Mouse (Mus musculus) retina, embryonic 14.5 days (tissue): Measurements from ENCODE around the gene Galnt2.

Source experiments
- DNase-seq: peaks from one replicate; pipeline ENCODE4 v3.0.0-alpha.2; 2015; ENCODE audit warnings: low spot score

Gene Galnt2

DNA sequence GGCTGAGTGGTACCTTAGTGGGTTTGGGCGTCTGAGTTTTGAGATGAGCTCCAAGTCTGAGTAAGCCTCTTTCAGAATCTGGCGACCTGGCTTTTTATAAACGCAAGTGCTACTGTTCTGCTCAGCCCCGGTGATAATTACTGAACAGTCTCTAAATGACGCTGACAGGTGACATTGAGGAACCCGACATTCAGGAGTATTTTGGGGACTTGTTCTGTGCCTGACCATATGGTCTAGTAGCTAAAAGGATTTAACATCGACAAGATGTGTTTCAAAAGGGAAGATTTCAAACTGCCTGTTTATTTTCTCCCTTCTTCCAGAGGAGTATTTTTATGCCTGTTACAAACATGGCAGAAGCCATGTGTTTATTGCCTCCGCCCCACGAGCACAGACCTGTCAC lies 61.8 kb downstream of the Galnt2 start:
- no peak for DNase-seq

DNA sequence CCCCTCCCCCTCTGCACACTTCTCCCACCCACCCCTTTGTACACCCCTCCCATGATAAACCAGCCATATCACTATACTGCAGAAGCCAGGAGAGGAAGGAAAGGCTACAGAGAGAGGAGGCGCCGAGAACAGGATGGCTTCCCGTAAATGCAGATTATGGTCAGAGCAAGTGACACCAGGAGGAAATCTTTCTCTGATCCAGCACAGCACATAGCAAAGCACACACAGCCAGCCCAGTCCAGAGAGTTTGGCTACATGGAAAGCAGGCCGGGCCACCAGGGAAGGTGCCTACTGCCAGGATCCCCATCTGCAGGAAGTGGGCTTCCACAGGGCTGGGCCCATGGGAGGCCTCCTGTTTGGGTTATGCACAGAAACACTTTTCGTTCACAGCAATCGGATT lies 63.2 kb downstream of the Galnt2 start:
- DNase-seq = no peak

DNA sequence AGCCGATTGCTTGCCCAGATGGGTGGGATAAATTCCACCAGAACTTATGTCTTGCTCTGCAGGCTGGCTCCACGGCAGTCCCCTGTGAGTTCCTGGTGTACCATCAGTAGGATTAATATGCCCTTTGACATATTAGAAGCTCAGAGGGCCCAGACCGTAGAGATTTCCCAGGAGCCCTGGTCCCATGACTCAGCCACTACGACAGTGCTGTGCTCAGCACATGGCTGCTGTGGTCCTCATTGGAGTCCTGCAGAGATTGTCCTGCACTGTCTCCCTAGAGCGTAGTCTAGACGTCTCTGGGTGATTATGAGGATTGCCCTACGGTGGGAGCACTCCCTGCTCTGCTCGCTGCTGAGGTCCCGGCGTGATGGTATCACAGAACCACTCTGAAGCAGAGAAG lies 63.7 kb downstream of the Galnt2 start:
- no peak for DNase-seq

DNA sequence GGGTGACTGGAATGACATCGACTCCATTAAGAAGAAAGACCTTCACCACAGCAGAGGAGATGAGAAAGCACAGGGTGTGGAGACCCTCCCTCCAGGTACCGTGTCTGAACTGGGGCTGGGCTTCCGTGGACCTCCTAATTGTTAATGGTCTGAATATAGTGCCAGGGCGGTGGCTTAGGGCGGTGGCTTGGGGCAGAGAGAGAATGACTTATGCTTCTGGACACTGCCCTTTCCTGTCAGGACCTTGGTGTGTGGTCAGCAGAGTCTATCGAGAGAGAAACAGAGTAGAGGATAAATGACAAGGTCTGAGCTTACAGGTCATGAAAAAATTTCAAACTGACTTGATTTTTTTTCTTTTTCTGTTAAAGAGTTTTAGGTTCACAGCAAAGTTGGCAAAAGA lies 64.2 kb downstream of the Galnt2 start:
- no peak for DNase-seq

DNA sequence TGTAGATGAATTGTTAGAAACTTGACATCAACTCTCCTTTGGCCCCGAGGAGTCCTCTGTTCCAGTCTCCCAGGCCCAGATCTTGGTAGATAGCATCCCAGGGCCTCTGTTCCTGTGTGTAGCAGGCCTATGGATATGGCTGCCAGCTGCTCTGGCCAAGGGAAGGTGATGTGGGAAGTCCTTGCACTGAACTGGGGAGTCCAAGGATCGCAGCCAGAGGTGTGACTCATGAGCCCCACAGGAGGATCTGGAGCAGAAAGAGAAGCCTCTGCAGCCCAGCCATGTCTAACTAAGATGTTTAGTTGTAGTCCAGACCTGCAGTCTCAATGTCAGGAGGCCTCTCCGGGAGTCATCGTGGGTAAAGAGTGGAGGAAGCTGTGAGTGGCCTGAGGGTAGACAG lies 70.3 kb downstream of the Galnt2 start:
- DNase-seq = no peak

DNA sequence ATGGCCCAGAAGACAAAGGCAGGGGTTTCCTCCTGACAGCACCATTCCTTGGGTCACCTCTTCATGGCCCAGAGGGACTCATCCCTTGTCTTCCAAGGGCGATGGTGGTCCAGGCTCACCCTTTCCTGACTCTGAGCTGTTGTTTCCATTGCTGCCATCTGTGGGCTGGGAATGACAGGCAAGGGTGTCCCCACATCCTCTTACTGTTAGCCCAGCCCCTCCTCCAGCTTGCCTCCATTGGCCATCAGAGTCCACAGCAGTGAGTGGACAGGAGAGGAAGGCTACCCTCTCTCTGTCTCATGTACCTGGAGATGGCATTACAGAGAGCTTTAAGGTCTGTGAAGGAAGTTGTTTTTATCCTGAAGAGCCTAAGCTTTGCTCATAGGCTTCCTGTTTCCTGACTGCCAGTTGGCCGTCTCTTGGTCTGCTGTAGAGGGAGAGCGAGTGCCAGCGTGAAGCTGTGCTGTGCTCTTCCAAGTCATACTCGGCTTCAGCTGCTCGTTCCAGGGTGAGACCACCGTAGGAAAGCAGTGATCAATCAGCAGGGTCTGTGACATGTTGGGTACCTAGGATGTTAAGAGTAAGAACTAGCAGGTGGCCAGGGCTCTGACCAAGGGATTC lies 70.9 kb downstream of the Galnt2 start:
- no peak for DNase-seq

DNA sequence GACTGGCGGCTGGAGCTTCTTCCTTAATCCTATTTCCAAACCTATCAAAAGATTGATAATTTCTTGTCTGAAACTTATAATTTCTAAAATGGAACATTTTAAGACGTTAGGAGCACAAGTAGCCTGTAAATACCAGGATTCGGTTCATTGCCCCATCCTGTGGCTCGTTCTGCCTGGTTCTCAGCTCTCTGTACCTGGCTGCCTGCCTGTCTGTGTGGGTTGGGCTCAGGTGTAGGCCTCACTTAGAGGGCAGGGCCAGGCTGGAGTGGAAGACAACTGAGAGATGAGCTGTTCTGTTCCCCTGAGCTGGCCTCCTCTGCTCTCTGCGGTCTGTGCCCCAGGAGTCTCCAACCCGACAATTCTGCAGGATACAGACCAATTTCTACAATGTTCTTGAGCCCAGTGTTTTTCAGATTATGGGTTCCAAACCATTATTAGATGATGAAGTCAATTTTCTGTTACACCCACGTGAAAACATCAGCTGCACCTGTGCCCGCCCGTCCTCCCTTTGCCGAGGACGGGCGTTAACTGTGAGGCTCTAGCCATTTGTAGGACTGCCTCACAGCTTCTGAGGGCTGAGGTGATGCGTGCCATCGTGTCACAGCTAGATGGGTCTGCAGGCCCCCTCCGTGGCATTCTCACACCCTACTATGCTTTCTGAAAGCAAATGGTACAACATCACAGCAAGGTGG lies 72.2 kb downstream of the Galnt2 start:
- DNase-seq = no peak

DNA sequence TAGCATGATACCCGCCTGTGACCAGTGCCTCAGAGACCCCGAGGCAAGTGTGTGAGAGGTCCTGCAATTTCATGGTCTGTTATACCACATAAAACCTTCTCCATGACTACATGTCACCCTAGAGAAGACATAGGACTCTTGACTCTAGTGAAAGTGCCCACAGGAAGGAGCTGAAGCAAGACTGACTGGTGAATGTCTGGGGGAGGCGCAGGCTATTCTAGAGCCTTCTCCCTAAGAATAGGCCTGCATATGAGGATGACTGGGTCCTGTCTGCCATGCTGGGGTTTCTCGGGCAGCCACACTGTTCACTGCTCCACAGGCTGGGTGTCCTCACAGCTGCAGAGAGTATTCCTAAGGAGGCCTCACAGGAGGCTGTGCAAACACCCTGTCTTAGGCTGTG lies 73.0 kb downstream of the Galnt2 start:
- DNase-seq = no peak

DNA sequence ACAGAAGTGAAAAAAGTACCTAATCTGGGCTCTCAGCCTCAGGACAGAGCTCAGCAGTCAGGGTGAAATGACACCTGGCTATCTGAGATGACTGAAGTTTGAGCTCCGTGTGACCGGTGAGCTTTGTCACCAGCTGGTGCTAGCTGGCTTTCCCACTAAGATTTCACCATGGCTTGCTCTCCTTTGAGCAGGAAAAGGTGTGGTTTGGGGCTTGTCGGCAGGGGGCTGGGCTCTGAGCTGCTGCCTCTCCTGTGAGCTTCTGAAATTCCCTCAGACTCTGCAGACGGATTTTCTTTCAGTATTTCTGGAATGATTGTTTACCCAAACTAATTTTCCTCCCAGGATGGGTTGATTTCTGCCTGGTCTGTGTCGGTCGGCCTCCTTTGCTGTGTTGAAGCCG lies 75.4 kb downstream of the Galnt2 start:
- DNase-seq = no peak

DNA sequence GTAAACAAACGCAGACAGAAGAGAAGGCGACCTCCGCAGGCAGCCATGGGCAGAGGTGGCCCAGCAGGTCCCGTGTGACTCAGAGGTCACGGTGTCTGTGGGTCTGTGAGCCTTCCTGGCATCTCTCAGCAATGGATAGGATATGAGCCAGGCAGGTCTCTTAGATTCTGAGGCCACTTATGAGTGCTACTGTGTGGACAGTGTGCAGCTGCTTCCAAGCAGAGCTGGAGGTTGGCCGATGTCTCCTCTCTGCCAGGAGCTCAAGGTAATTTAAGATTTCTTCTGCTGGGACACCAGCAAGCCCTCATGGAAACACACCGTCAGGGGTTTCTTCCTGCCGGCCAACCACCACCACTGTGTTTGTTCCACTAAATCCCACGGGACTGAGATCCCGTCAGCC lies 76.5 kb downstream of the Galnt2 start:
- no peak for DNase-seq

DNA sequence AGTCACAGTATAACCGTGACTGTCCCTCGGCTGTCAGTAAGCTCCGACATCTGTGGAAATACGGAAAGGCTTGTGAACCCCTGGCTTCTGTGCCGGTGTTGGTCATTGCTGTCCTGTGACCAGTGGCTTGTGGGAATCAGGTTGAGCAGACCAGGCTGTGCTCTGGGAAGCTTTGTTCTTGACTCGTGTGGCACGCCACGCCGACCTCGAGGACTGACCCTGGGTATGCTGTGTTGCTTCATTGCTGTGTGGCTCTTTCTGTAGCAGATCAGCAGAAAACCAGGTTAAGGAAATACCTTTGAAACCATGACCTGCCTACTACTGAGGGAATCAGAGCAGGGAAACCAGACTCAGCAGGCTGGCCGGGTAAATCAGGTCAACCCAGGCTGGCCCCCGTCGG lies 79.3 kb downstream of the Galnt2 start:
- DNase-seq = no peak

DNA sequence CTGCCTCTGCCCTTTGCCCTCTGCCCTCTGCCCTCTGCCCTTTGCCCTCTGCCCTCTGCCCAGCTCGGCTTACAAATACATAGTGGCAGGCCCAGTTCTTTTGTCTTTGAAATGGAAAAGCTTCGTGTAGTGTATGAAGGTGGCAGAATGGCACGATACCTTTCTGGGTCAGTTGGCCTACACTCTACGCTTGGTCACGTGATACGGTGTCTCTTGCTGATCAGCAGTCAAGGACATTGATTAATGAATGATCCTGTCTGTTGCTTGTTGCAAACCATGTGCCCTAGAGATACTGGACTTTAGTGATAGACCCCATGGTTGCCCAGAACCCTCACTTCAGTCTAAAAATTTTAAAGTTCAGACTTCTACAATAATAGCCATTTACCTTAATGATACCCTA lies 79.9 kb downstream of the Galnt2 start:
- DNase-seq = no peak

DNA sequence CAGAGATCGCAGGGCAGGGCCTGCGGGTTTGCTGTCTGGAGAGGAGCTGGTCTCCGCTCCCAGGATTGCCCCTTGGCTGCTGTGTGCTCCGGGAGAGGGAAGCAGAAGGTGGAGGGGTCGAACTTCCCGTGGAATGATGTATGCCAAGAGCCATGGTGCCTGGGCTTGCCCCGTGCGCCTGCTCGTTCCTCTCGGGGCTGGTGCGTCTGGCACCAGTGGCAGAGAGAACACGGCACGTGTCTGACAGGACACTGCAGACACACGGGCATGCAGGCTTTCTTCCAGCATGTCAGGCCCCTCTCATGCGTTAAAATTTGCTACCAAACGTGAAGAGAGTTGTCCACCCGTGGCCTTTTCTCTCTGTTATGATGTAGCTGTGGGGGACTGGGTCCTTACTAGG lies 80.5 kb downstream of the Galnt2 start:
- DNase-seq = no peak

DNA sequence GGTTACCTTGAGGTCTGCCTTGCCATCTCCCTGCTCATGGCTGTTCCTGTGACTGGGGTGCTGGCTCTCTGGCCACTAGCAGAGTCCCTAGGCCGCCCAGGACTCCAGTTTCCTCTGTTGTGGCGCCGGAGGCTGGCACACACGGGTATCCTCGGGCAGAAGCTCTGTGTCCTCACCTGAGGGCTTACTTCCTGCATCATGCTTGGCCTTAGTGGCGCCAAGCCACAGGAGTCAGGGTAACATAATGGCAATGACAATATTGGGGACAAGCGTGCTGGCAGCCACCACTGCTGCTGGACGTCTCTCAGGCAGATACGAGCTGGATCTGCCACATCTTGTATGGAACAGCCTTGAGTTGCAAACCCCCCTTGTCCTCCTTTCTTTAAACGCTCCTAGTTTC lies 81.0 kb downstream of the Galnt2 start:
- DNase-seq = no peak

DNA sequence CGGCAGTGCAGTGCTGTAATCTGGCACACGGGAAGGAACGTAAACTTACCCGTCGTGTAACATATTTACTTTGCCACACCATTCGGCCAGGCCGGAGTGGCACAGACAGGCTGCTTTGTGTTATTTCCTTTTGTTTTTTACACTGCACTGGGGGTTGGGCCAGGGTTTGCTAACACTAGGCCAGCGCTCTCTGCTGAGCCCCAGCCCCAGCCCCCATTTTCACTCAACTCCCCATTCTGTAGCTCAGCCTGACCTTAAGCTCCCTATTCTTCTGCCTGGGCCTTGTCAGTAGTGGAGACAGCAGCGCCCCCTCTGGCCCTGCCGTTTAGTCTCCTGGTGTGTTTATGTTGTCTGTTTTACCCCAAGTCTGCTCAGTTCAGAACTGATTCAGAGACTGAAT lies 83.6 kb downstream of the Galnt2 start:
- peak; percentile 55 for DNase-seq

DNA sequence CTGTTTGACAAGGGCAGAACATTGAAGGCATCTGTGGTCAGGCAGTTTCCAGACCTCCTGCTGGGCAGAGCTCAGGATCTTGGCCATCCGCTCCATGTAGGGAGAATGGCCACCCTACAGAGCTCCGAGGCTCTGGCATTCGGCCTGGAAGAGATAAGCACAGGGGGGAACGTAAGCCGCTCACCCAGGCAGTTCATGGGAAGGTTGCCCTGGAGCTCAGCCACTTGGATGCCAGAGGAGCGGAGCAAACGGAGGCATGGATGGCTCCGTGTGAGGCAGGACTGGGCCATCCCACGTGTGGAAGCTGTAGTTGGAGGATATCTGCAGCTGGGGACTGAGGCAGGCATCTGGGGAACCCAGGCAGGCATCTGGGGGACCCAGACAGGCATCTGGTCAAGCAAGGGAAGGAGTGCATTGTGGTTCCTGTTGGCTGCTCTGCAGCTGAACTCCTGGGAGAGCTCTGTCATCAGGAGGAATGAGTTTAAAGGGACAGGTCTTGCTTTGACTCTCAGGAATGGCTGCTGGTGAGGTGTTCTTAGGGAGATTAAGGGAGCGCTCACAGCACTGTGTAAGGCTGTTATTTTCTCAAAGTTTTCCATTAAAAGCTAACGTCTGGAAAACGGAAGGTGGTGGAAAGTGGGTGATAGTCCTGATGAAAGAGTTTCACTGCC lies 85.4 kb downstream of the Galnt2 start:
- no peak for DNase-seq

DNA sequence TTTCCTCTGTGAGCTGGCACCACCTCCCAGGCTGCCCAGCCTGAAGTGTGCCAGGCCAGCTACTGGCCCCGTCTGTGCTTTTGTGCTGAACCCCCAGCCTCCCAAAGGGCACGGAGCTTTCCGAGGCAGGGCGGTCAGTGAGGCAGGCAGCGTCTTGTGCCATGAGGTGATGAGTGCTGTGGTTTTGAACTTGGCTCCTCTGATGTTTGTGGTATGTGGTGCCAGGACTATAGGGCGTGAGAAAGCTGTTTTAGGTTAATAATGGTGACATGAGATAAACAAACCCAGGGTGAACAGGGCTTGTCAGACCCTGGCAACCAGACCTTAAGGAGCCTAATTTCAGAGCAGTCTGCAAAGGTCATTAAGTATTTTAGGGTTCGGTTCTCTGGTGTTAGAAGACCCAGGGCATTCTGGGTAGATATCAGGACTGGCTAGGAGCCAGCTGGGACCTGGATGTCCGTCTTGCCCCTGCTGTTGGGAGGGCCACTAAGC lies 86.0 kb downstream of the Galnt2 start:
- DNase-seq = no peak

DNA sequence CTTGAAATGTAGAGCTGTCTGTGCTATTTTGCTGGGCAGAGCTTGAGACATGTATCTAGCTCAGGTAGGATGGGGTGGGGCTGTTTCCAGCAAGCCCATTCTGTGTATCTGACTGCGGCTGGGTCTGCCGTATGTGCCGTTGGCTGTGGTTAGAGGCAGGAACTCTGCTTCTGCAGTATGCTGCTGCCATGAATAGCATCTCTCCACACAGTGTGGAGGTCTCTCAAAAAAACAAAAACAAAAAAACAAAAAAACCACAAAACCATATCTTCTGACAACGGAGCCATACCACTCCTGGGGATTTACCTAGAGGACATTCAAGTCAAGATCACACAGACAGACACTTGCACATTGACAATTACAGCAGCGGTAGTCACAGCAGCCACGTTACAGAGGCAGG lies 86.6 kb downstream of the Galnt2 start:
- DNase-seq = no peak

DNA sequence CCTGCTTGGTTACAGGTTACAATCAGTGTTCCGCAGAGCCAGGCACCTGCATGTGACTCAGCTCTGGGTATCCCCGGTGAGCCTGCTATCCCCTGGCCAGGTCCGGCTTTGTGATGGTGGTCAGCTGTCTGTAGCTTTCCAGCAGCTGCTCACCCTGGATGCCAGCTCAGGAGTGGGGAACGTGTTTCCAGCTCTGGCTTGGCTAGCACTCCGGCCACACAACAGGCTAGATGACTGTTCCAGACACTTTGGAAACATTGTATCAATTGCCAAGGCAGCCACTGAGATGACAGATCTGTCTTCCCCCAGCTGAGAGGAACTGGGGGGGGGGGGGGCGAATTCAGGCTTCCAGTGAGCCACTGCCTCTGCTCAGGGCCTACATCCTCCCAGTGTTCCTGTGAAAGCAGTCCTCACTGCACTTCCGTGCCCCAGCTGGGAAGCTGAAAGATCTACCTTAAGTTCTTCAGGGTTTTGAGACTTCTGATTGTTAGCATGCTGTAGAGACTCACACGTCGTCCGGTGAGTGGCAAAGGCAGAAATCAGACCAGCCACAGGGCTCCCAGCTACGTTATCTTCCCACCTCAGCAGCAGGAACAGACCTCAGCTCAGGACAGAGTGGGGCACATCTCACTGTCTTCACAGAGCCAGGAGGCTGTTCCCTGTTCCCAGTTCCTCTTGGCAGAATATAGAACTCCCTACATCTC lies 87.6 kb downstream of the Galnt2 start:
- DNase-seq = no peak

DNA sequence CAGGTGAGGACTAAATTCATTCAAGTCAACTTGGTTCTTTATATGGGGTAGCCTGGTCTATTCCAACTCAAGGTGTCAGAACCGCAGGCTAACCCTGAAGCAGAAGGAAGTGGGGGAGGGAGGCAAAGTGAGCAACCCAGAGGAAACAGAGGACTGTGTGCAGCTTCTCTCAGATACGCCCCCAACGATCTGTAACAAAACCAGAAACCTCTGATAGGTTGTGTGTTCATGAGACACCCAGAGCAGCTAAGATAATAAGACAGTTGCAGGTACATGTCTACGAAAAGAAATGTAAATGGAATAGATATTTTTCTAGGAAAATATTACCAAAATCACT lies 88.1 kb downstream of the Galnt2 start:
- no peak for DNase-seq

DNA sequence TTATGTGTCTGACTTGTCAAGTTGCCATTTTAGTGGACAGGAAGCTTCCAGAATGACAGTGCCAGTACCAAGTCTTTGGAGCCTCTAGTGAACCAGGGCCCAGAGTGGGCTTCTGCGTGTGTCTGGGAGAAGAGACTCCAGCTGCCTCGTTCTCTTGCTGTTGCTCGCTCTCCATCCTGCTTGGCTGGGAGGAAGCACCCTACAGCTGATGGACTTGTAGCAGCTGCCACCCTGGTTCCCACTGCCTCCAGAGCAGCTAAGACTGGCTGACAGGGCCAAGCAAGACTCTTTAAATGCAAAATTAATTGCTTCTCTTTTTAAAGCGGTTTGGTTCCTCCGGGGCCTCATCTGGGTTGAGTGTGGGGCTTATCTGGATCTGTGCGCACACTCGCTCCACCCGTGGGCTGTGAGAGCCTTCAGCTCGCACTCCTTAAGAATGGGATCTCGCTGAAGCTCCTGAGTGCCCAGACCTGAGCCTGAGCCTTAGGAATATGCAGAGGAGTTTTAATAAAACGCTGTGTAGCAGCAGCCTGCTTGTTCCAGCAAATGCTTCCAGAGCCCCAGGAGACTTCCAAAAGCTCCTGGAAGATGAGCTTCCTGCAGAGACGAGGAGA lies 90.1 kb downstream of the Galnt2 start:
- DNase-seq = peak; percentile 12

DNA sequence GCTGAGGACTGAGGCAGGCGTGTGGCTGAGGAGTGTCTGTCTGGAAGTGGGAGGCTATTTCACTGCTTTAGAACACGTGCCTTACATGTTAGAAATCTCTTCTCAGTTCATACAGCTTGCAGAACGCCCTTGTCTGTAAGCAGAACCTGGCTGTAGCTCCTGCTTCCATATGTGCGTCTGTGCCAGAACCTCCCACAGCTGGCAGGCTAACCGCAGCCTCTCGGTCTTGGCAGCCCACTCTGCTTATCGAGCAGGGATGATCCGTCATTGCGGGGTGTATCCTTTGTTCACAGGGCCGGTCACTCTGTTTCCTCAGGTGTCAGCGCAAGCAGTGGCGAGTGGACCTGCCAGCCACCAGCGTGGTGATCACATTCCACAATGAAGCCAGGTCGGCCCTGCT lies 92.2 kb downstream of the Galnt2 start:
- no peak for DNase-seq

DNA sequence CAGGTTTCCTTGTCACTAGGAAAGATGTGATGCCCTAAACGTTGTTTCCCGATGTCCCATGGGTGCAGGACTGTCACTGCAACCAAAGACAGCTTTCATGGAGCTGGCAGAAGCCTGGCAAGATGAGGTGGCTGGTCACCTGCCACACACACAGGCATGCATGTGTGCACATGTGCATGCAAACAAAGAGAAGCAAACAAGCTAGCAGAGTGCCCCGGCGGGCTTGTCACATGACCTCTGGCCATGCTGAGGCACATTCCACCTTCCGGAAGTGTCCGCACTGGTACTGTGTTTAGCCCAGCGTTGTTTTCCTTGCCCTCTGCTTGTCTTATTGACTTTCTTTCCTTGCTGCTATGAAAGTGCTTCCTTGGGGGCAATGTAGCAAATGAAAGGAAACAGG lies 97.1 kb downstream of the Galnt2 start:
- DNase-seq = no peak
